Mouse (Mus musculus) limb, embryonic 11.5 days (tissue): Measurements from ENCODE around the gene Acot8. TPM values are rescaled to one million over a fixed set of nuclear protein-coding genes. Genes with fewer than 3 reads are reported as not detected.
A peak's percentile ranks its signal among the peaks of the same experiment; 100 is the strongest.

Source experiments
- ATAC-seq: fragments of 200-750 bp; cut with Nextera tagmentation; 2 replicates; pipeline ENCODE4 v1.8.0; 2017; ENCODE audit warnings: low read depth; ENCODE audit not compliant: insufficient number of reproducible peaks, low FRiP score, low TSS enrichment
- DNase-seq: peaks from one replicate; pipeline ENCODE4 v3.0.0-alpha.2; 2015; ENCODE audit warnings: low spot score
- H3K27ac ChIP-seq: fragments of 300-500 bp; sonication (generic); replicated peaks from 2 replicates; pipeline ENCODE4 v1.5.1; 2014; ENCODE audit warnings: low read depth, mild to moderate bottlenecking, low read length
- H3K27me3 ChIP-seq: fragments of 300-500 bp; sonication (generic); 2 replicates; pipeline ENCODE4 v1.6.1; 2014; ENCODE audit warnings: mild to moderate bottlenecking, low read length, mixed read lengths; ENCODE audit not compliant: control insufficient read depth, insufficient read depth
- H3K36me3 ChIP-seq: fragments of 300-500 bp; sonication (generic); 2 replicates; pipeline ENCODE4 v1.6.1; 2014; ENCODE audit warnings: mild to moderate bottlenecking, low read length, moderate library complexity, mixed read lengths; ENCODE audit not compliant: control insufficient read depth, insufficient read depth
- H3K4me1 ChIP-seq: fragments of 300-500 bp; sonication (generic); 2 replicates; pipeline ENCODE4 v1.6.1; 2014; ENCODE audit warnings: low read length, mixed read lengths; ENCODE audit not compliant: control insufficient read depth, insufficient read depth
- H3K4me2 ChIP-seq: fragments of 300-500 bp; sonication (generic); 2 replicates; pipeline ENCODE4 v1.6.1; 2014; ENCODE audit warnings: low read depth, mild to moderate bottlenecking, moderate library complexity; ENCODE audit not compliant: severe bottlenecking
- H3K4me3 ChIP-seq: fragments of 300-500 bp; sonication (generic); 2 replicates; pipeline ENCODE4 v1.5.1; 2014; ENCODE audit warnings: low read depth, low read length
- H3K9ac ChIP-seq: fragments of 300-500 bp; sonication (generic); 2 replicates; pipeline ENCODE4 v1.6.1; 2014; ENCODE audit warnings: mild to moderate bottlenecking, low read length
- H3K9me3 ChIP-seq: fragments of 300-500 bp; sonication (generic); 2 replicates; pipeline ENCODE4 v1.6.1; 2016; ENCODE audit warnings: low read length; ENCODE audit not compliant: control insufficient read depth
- WGBS: fragments of 180-500 bp; shearing (Covaris S2); extraction: QIAGEN DNeasy Blood & Tissue Kit; methylation state at CpG from one replicate; pipeline ENCODE4 v1.1.7; 2014; 5-methylcytosine and 5-hydroxymethylcytosine counted together
- polyA plus RNA-seq: library from polyadenylated mRNA; unstranded; fragments of >200 nt; fragmentation: Nextera tagmentation; extraction: Ambion mirVana; gene quantifications from 2 replicates; pipeline ENCODE4 v1.2.1, GENCODE M21; 2014

The Acot8 gene
- polyA plus RNA-seq, 1 experiment from 2014 or later = 12.0 TPM

- no peak for DNase-seq
- H3K4me3 ChIP-seq = no peak overlapping the region
- no peak overlapping the region; the same call in 1 of the 2 replicates for H3K4me2 ChIP-seq
- H3K27me3 ChIP-seq = no peaks in the 10 kb centered on the region
- no peak overlapping the region for H3K9ac ChIP-seq
- no peak for ATAC-seq
- H3K27ac ChIP-seq = no peak overlapping the region
- WGBS = 93% methylated on average over 12 of the region's 12 CpGs
- H3K4me1 ChIP-seq = 0 out of 2 replicates have a peak, but pooled peaks cover 2% of the 10 kb centered on the region
- H3K9me3 ChIP-seq = no peaks in the 10 kb centered on the region
- no peaks in the 10 kb centered on the region; the same call in 1 of the 2 replicates for H3K36me3 ChIP-seq
These were observed 12.1 kb downstream of the Acot8 start for GRCm38 (mm10) chr2:164792400-164793190.

GRCm38 (mm10) chr2:164791841-164792261 is 12.8 kb downstream of the Acot8 start:
- H3K4me3 ChIP-seq = no peak overlapping the region
- no peak for ATAC-seq
- H3K27ac ChIP-seq = no peak overlapping the region
- no peaks in the 10 kb centered on the region; the same call in 1 of the 2 replicates for H3K36me3 ChIP-seq
- no peaks in the 10 kb centered on the region for H3K27me3 ChIP-seq
- 95% methylated on average over 18 of the region's 18 CpGs for WGBS
- H3K4me2 ChIP-seq = no peak overlapping the region
- 0 out of 2 replicates have a peak, but pooled peaks cover 2% of the 10 kb centered on the region for H3K4me1 ChIP-seq
- H3K9me3 ChIP-seq = no peaks in the 10 kb centered on the region
- no peak for DNase-seq
- H3K9ac ChIP-seq = no peak overlapping the region

- WGBS = 81% methylated on average over 4 of the region's 4 CpGs
- H3K27me3 ChIP-seq = no peaks in the 10 kb centered on the region
- no peak for ATAC-seq
- no peak overlapping the region for H3K9ac ChIP-seq
- no peak for DNase-seq
- H3K27ac ChIP-seq = no peak overlapping the region
- no peak overlapping the region for H3K4me2 ChIP-seq
- H3K36me3 ChIP-seq = no peaks in the 10 kb centered on the region; the same call in 1 of the 2 replicates
- H3K4me1 ChIP-seq = 0 out of 2 replicates have a peak, but pooled peaks cover 2% of the 10 kb centered on the region
- H3K9me3 ChIP-seq = no peaks in the 10 kb centered on the region
- no peak overlapping the region for H3K4me3 ChIP-seq
These were observed 14.2 kb downstream of the Acot8 start for GRCm38 (mm10) chr2:164790451-164790850.

GRCm38 (mm10) chr2:164788411-164788810 is 16.3 kb downstream of the Acot8 start:
- WGBS = 77% methylated on average over 4 of the region's 4 CpGs
- Histone ChIP-seq H3K27ac (no peak overlapping the region), H3K4me1 (0 out of 2 replicates have a peak, but pooled peaks cover 2% of the 10 kb centered on the region), H3K4me3 (no peak overlapping the region), H3K36me3 (no peaks in the 10 kb centered on the region; the same call in 1 of the 2 replicates), H3K9ac (no peak overlapping the region), H3K4me2 (no peak overlapping the region), H3K27me3 (no peaks in the 10 kb centered on the region), H3K9me3 (no peaks in the 10 kb centered on the region)
- DNase-seq (no peak), ATAC-seq (no peak)

- ATAC-seq (no peak), DNase-seq (no peak)
- Histone ChIP-seq H3K27ac (no peak overlapping the region), H3K4me2 (no peak overlapping the region), H3K27me3 (no peaks in the 10 kb centered on the region), H3K9me3 (no peaks in the 10 kb centered on the region), H3K36me3 (no peaks in the 10 kb centered on the region; the same call in 1 of the 2 replicates), H3K4me1 (0 out of 2 replicates have a peak, but pooled peaks cover 2% of the 10 kb centered on the region), H3K9ac (no peak overlapping the region), H3K4me3 (no peak overlapping the region)
- 83% methylated on average over 10 of the region's 10 CpGs for WGBS
These were observed 16.9 kb downstream of the Acot8 start for GRCm38 (mm10) chr2:164787779-164788178.

- no peaks in the 10 kb centered on the region for H3K27me3 ChIP-seq
- H3K27ac ChIP-seq = no peak overlapping the region
- no peak overlapping the region for H3K9ac ChIP-seq
- peak overlapping the region; percentile 93 for H3K4me2 ChIP-seq
- no peaks in the 10 kb centered on the region for H3K9me3 ChIP-seq
- no peak overlapping the region for H3K4me3 ChIP-seq
- H3K4me1 ChIP-seq = 0 out of 2 replicates have a peak, but pooled peaks cover 2% of the 10 kb centered on the region
- DNase-seq = no peak
- 86% methylated on average over 3 of the region's 3 CpGs for WGBS
- no peak for ATAC-seq
- no peaks in the 10 kb centered on the region for H3K36me3 ChIP-seq
These were observed 17.6 kb downstream of the Acot8 start for GRCm38 (mm10) chr2:164787032-164787431.

GRCm38 (mm10) chr2:164786388-164786885 is 18.2 kb downstream of the Acot8 start:
- DNase-seq = no peak

GRCm38 (mm10) chr2:164785481-164786387 is 18.9 kb downstream of the Acot8 start, which contains the start of gene Snx21:
Gene Snx21, plus strand, starts transcription at chr2:164785823.
- WGBS = under 1% methylated on average over 73 of the region's 89 CpGs
- Histone ChIP-seq H3K4me1 (0 out of 2 replicates have a peak, but pooled peaks cover 2% of the 10 kb centered on the region), H3K27ac (peak within 1 kb of the TSS; percentile 45; the same call in 1 of the 2 replicates), H3K9me3 (no peaks in the 10 kb centered on the region), H3K4me2 (peak within 1 kb of the TSS; percentile 93), H3K27me3 (no peaks in the 10 kb centered on the region), H3K36me3 (no peaks in the 10 kb centered on the region), H3K4me3 (peak within 1 kb of the TSS; percentile 64), H3K9ac (peak within 1 kb of the TSS; percentile 68)
- peak; percentile 89 for DNase-seq
- ATAC-seq = peak; percentile 89

More at GRCm38 (mm10) chr2:164786388-164786885, 18.2 kb downstream of the Acot8 start:
- Histone ChIP-seq H3K4me1 (0 out of 2 replicates have a peak, but pooled peaks cover 2% of the 10 kb centered on the region), H3K9me3 (no peaks in the 10 kb centered on the region), H3K9ac (peak overlapping the region; percentile 68), H3K36me3 (no peaks in the 10 kb centered on the region), H3K27me3 (no peaks in the 10 kb centered on the region), H3K4me2 (peak overlapping the region; percentile 93), H3K4me3 (peak overlapping the region; percentile 64), H3K27ac (no peak overlapping the region)
- no peak for ATAC-seq
- 9% methylated on average over 15 of the region's 15 CpGs for WGBS
